Mouse (Mus musculus): ENCODE data around the gene Trim31.
A peak's percentile ranks its signal among the peaks of the same experiment; 100 is the strongest.

Trim31 gene

GRCm38 (mm10) chr17:36897065-36897464 lies 853 bp upstream of the Trim31 start:
- DNase-seq = no peak

- DNase-seq = no peak
Observed at GRCm38 (mm10) chr17:36899376-36899775, 1.5 kb downstream of the Trim31 start.

- DNase-seq = no peak
Observed at GRCm38 (mm10) chr17:36900001-36900400, 2.1 kb downstream of the Trim31 start.

- DNase-seq = no peak
Observed at GRCm38 (mm10) chr17:36900691-36901090, 2.8 kb downstream of the Trim31 start.

GRCm38 (mm10) chr17:36903651-36904050 lies 5.7 kb downstream of the Trim31 start:
- no peak for DNase-seq

- DNase-seq = no peak
Observed at GRCm38 (mm10) chr17:36908235-36908634, 10.3 kb downstream of the Trim31 start.

GRCm38 (mm10) chr17:36909802-36910201 lies 11.9 kb downstream of the Trim31 start:
- no peak for DNase-seq

GRCm38 (mm10) chr17:36912031-36912430 lies 14.1 kb downstream of the Trim31 start:
- no peak for DNase-seq

GRCm38 (mm10) chr17:36914108-36914507 lies 16.2 kb downstream of the Trim31 start:
- peak; percentile 13 to 78 for DNase-seq

GRCm38 (mm10) chr17:36915076-36915475 lies 17.2 kb downstream of the Trim31 start:
- peak in 1 of 2 experiments; percentile 61 for DNase-seq

- no peak for DNase-seq
Observed at GRCm38 (mm10) chr17:36920239-36920638, 22.3 kb downstream of the Trim31 start.

- no peak for DNase-seq
Observed at GRCm38 (mm10) chr17:36922715-36923114, 24.8 kb downstream of the Trim31 start.

GRCm38 (mm10) chr17:36923491-36923890 lies 25.6 kb downstream of the Trim31 start:
- no peak for DNase-seq

- DNase-seq = no peak
Observed at GRCm38 (mm10) chr17:36927496-36928120, 29.7 kb downstream of the Trim31 start.

- no peak for DNase-seq
Observed at GRCm38 (mm10) chr17:36929236-36929932, 31.5 kb downstream of the Trim31 start.

GRCm38 (mm10) chr17:36930233-36930632 lies 32.3 kb downstream of the Trim31 start:
- DNase-seq = no peak

GRCm38 (mm10) chr17:36931130-36931529 lies 33.2 kb downstream of the Trim31 start:
- no peak for DNase-seq

- DNase-seq = no peak
Observed at GRCm38 (mm10) chr17:36931806-36932205, 33.9 kb downstream of the Trim31 start.

GRCm38 (mm10) chr17:36938056-36938455 lies 40.1 kb downstream of the Trim31 start:
- no peak for DNase-seq

GRCm38 (mm10) chr17:36942391-36942790 lies 44.5 kb downstream of the Trim31 start:
- no peak for DNase-seq

- no peak for DNase-seq
Observed at GRCm38 (mm10) chr17:36942791-36943471, 45.0 kb downstream of the Trim31 start, which contains the start of gene Rnf39. TSS of gene Rnf39 (plus strand) at chr17:36942918.

- no peak for DNase-seq
Observed at GRCm38 (mm10) chr17:36943691-36944090, 45.8 kb downstream of the Trim31 start.

- DNase-seq = no peak
Observed at GRCm38 (mm10) chr17:36944121-36944775, 46.3 kb downstream of the Trim31 start.

All from spleen, adult 18-20 months (tissue).